Mouse (Mus musculus): ENCODE data around the gene Ptges2. TPM values are rescaled to one million over a fixed set of nuclear protein-coding genes. Genes with fewer than 3 reads are reported as not detected.

Ptges2 gene
- polyA plus RNA-seq, 1 experiment from 2014 or later, result 24.9 TPM

DNA sequence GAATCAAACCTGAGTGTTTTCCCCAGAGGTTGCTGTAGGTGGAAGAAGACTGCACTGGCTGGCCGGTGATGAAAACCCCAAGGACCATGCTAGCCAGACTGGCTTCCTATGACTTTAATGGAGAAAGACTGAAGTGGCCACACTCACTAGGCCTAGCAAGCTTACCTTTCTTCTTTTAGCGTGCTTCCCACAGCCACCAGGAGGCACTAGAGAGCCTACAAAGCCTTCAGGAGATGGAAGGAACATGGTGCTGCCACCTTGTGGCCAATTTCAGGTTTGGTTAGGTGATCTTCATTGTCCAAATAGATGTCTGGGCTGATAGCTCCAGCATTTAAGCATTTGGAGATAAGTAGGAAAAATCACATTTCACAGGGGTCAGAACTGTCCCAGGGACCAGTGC is 9.0 kb downstream of the Ptges2 start:
- Histone ChIP-seq H3K27me3 (no peaks in the 10 kb centered on the region), H3K4me1 (peaks cover 12% of the 10 kb centered on the region), H3K4me2 (no peak overlapping the region), H3K9me3 (no peaks in the 10 kb centered on the region), H3K4me3 (no peak overlapping the region), H3K27ac (no peak overlapping the region), H3K9ac (no peak overlapping the region), H3K36me3 (peaks cover 37% of the 10 kb centered on the region)
- ATAC-seq (ENCODE audit: insufficient number of reproducible peaks, low FRiP score, low TSS enrichment, low read depth), result no peak
- WGBS, result 17% methylated on average over 2 of the region's 2 CpGs

DNA sequence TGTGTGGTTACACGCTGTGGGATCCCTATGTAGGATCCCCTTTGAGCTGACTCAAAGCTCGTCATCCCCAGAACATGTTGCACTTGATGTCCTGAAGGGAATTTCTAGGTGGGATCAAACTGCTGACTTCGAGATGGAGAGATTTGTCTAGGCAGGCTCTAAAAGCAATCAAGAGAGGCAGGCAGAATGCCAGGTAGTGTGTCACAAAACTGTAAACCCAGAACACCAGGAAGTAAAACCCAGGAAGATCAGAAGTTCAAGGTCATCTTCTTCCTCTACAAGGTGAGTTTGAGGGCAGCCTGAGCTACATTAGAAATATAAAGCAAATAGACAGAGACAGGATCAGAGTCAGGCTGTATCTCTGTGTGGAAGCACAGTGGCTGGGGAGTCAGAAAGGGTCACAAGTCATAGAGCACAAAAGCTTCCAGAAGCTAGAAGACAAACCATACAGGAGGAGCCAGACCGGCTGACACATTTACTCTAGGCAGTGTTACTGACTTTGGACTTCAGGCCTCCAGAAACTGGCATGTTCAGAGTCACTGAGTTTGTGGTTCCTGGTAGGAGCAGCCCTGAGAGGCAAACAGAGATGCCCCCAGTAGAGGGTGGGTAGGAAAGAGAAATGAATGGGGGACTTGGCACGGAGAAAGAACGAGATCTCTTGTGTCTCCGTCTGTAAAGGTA is 11.6 kb downstream of the Ptges2 start:
- Histone ChIP-seq H3K4me1 (peaks cover 18% of the 10 kb centered on the region), H3K27ac (no peak overlapping the region), H3K36me3 (peaks cover 14% of the 10 kb centered on the region), H3K4me3 (no peak overlapping the region), H3K9me3 (no peaks in the 10 kb centered on the region), H3K9ac (no peak overlapping the region), H3K4me2 (no peak overlapping the region), H3K27me3 (no peaks in the 10 kb centered on the region)
- ATAC-seq (ENCODE audit: insufficient number of reproducible peaks, low FRiP score, low TSS enrichment, low read depth), result no peak
- 77% methylated on average over 7 of the region's 7 CpGs for WGBS

DNA sequence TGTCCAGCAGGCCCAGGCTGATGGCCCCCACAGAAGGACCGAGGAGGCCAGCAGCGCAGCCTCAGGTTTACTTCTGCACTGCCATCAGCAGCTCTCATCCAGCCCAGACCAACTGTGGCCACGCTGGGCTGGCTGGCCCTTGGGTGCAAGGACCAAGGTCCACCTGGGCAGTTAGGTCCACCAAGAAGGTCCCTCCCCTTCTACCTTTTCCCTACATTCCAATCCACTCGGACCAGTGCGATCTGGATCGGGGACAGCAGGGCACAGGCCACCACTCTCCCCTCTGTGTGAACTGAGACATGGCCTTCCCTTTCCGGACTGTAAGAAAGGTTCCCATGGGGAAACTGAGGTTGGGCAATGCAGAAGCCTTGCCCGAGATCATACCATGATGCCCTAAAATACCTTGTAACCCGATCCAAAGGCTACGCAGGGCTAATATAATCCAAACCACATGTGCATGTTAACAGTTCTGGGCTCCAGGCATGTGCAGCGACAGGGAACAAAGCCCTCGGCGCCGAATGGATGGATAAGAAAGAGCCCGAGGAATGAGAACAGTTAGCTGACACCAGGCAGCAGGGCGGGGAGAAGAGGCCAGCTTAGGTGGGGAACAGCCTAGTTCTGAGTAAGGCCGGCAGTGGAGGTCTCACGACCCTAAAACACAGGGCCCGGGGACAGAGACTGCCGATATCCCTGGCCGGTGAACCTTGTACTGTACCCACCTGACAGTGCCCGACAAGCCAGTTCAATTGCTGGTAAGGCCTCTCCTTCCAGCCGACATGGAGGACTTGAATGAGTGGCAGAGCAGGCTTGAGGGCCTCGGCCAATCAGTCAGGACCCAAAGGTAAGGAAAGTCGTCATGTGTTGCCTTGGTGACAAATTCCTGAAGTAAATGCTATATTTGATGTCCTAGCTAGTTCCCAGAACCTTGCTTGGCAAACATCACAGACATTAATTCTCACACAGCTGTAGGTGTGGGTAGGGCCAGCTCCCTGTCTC is 13.0 kb downstream of the Ptges2 start:
- 30% methylated on average over 25 of the region's 25 CpGs for WGBS
- Histone ChIP-seq H3K4me2 (0 out of 2 replicates have a peak overlapping the region, but pooled peaks have one; percentile 10), H3K36me3 (peaks cover 2% of the 10 kb centered on the region; the same call in 1 of the 2 replicates), H3K27me3 (no peaks in the 10 kb centered on the region), H3K4me1 (peaks cover 18% of the 10 kb centered on the region), H3K9me3 (no peaks in the 10 kb centered on the region), H3K27ac (peak overlapping the region; percentile 69), H3K4me3 (no peak overlapping the region), H3K9ac (no peak overlapping the region)
- ATAC-seq (ENCODE audit: insufficient number of reproducible peaks, low FRiP score, low TSS enrichment, low read depth), result 0 out of 2 replicates have a peak, but pooled peaks have one; percentile 20

DNA sequence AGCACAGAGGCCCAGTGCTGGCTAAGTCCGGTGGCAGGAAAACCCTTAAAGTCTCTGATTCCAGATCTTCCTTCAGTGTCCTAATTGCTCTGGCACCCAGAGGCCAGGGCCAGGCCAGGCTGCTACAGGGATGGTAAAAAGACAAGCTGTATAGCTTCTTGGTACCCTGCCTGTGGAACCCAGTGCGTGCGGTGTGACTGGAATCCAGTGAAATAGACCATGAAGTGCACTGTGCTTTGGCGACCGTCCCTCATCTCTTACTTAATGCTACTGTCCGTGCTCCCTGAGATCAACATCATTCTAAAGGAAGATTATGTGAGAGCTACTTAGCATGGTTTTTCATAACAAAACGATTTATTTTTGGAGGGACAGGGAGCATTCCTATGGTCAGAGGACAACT is 15.7 kb downstream of the Ptges2 start:
- Histone ChIP-seq H3K4me2 (no peak overlapping the region), H3K4me1 (peaks cover 18% of the 10 kb centered on the region), H3K9ac (no peak overlapping the region), H3K4me3 (no peak overlapping the region), H3K27me3 (no peaks in the 10 kb centered on the region), H3K36me3 (peaks cover 26% of the 10 kb centered on the region), H3K9me3 (no peaks in the 10 kb centered on the region), H3K27ac (no peak overlapping the region)
- ATAC-seq (ENCODE audit: insufficient number of reproducible peaks, low FRiP score, low TSS enrichment, low read depth), result no peak
- WGBS, result 85% methylated on average over 7 of the region's 7 CpGs

DNA sequence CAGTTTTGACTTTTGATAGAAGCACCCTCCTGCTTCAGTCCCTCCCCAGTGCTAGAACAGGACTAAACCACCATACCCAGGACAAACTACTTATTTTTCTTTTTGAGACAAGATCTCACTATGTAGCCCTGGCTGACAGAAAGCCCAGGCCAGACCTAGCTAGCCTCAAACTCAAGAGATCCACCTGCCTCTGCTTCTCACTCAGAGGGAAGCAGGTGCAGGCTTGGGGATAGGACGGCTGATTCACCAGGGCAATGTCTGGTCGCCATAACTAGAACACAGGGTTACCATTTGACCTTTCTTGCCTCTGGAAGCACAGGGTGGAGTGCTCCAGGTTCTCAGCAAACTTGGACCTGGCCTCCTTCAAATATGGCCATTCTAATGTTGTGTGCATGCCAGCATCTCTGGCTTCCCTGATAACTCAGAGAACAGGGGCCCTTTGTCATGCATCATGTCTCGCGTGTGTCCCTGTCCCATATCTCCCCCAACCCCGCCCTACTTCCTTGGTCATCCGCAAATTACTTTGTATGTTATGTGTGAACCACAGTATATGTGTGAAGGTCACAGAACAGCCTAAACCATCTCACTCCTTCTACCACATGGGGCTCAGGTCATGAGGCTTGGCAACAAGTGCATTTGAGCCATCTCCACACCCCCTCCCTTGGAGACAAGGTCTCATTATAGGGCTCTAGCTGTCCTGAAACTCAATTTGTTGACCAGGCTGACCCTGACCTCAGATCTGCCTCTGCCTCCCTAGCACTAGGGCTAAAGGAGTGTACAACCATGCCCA is 17.2 kb downstream of the Ptges2 start:
- H3K4me3 ChIP-seq, result no peak overlapping the region
- ATAC-seq (ENCODE audit: insufficient number of reproducible peaks, low FRiP score, low TSS enrichment, low read depth), result no peak
- no peak overlapping the region for H3K27ac ChIP-seq
- H3K9me3 ChIP-seq, result no peaks in the 10 kb centered on the region
- H3K36me3 ChIP-seq, result peaks cover 41% of the 10 kb centered on the region
- no peak overlapping the region for H3K4me2 ChIP-seq
- 88% methylated on average over 6 of the region's 6 CpGs for WGBS
- peaks cover 18% of the 10 kb centered on the region for H3K4me1 ChIP-seq
- H3K9ac ChIP-seq, result no peak overlapping the region
- no peaks in the 10 kb centered on the region for H3K27me3 ChIP-seq

DNA sequence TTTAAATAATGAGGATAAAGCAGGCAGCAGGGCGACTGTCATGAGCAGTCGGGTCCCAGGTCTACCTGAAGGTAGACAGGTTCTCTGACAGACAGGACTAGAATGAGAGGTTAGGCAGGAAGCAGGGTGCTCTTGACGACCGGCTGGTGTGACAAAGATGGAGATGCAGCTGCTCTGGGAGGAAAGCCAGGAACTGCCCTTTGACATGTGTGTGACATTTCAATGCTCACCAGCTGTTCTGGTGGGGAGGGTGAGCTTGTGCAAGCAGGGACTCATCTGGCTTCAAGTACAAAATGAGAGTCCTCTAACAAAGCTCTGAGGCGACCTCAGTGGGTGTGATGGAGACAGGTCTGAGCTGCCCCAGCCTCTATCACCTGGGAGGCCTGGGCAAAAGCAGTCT is 18.2 kb downstream of the Ptges2 start:
- ATAC-seq (ENCODE audit: insufficient number of reproducible peaks, low FRiP score, low TSS enrichment, low read depth), result no peak
- WGBS, result 45% methylated on average over 5 of the region's 5 CpGs
- Histone ChIP-seq H3K4me2 (no peak overlapping the region), H3K27ac (no peak overlapping the region), H3K4me1 (peaks cover 11% of the 10 kb centered on the region), H3K9me3 (no peaks in the 10 kb centered on the region), H3K9ac (no peak overlapping the region), H3K36me3 (peaks cover 51% of the 10 kb centered on the region), H3K27me3 (no peaks in the 10 kb centered on the region), H3K4me3 (no peak overlapping the region)

DNA sequence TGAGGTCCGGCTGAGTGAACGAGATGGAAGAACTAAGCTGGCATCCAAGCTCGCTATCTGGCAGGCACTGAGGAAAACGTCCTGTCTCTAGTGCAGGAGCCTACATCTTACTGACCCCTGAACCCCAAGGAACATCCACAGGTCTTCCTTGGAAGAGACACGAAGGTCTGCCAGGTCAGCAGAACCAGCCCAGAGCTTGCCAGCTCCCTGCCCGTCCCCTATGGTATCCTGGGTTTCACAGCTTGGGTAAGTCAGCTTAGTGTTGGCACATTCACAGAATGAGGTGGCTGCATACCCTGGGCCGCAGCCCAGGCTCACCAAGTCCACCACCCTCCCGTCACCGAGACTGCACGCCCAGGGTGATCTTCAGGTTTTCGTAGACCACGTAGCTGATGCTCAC is 20.1 kb downstream of the Ptges2 start:
- Histone ChIP-seq H3K4me3 (no peak overlapping the region), H3K4me2 (no peak overlapping the region), H3K9ac (no peak overlapping the region), H3K9me3 (no peaks in the 10 kb centered on the region), H3K4me1 (0 out of 2 replicates have a peak, but pooled peaks cover 2% of the 10 kb centered on the region), H3K27me3 (no peaks in the 10 kb centered on the region), H3K27ac (no peak overlapping the region), H3K36me3 (peaks cover 70% of the 10 kb centered on the region)
- no peak for ATAC-seq (ENCODE audit: insufficient number of reproducible peaks, low FRiP score, low TSS enrichment, low read depth)
- 92% methylated on average over 12 of the region's 12 CpGs for WGBS

DNA sequence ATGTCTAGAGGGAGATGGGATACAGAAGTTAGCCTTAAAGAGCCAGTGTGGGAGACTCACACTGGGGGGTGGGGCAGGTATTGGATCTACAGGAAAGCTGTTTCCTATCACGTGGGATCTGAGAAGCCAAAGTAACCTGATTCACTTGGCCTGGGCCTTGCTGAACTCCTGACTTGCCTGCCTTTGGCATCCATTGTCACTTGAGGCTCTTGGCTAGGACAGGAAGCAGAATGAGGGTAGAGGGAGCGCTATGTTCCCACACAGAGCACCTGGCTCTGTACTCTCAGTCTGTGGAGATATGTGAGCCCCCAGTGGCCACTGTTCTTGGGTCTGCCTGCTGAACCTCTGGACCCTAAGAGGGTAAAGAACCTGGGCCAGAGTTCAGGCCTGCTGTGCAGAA is 20.9 kb downstream of the Ptges2 start:
- H3K27ac ChIP-seq, result no peak overlapping the region
- no peak overlapping the region for H3K9ac ChIP-seq
- H3K4me3 ChIP-seq, result no peak overlapping the region
- peaks cover 73% of the 10 kb centered on the region for H3K36me3 ChIP-seq
- no peak for ATAC-seq (ENCODE audit: insufficient number of reproducible peaks, low FRiP score, low TSS enrichment, low read depth)
- H3K9me3 ChIP-seq, result no peaks in the 10 kb centered on the region
- WGBS, result 69% methylated on average over 2 of the region's 2 CpGs
- no peak overlapping the region for H3K4me2 ChIP-seq
- 0 out of 2 replicates have a peak, but pooled peaks cover 1% of the 10 kb centered on the region for H3K4me1 ChIP-seq
- no peaks in the 10 kb centered on the region for H3K27me3 ChIP-seq

DNA sequence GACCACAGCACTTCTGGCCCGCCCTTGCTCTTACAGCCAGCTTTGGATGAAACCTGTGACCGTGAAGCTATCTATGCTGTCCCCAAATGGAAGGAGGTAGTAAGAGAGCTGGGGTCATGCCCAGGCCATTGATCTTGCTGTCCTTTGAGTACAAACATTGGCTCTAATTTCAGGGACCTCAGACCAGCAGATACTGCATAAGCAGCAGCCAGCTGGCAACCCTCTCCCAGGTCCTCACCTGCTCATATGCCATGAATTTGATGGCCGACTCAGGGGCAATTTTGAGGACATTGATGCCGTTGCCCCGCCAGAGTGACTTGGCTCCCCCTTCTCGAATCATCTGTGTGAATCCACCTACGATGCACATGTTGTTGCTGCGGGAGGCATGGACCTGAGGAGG is 21.8 kb downstream of the Ptges2 start:
- ATAC-seq (ENCODE audit: insufficient number of reproducible peaks, low FRiP score, low TSS enrichment, low read depth), result no peak
- Histone ChIP-seq H3K36me3 (peaks cover 73% of the 10 kb centered on the region), H3K9me3 (no peaks in the 10 kb centered on the region), H3K4me1 (0 out of 2 replicates have a peak, but pooled peaks cover 9% of the 10 kb centered on the region), H3K27me3 (no peaks in the 10 kb centered on the region), H3K4me3 (no peak overlapping the region), H3K9ac (no peak overlapping the region), H3K4me2 (no peak overlapping the region), H3K27ac (no peak overlapping the region)
- WGBS, result 84% methylated on average over 8 of the region's 8 CpGs

DNA sequence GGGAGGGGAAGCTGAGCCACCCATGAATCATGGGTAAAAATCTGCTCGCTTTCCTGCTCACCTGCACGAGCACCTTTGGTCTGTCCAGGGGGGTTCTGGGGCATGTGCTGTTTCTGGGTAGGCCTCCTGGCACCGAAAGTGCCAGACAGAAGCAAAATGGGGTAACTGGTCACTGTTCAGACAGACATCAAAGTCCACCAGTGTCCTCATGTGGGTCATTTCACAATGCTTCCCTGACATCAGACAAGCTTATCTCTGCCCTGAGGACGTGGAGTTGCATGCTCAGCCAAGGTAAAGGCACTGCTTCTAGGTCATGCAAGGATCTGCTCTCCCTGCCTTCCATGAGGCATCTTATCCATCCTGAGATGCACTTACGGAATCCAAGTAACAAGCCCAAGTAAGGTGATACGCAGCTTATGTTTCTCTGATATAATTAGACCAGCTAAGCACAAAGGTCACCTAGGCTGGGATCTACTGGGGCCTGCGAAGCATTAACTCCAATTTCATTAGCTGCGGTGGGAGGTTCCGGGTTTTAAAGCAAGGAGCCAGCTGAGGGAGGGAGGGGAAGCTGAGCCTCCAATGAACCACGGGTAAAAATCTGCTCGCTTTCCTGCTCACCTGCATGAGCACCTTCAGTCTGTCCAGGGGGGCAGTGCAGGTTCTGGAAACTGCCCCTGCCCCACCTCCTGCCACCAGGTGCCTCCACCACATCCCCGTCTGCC is 22.9 kb downstream of the Ptges2 start:
- no peak overlapping the region for H3K27ac ChIP-seq
- no peaks in the 10 kb centered on the region for H3K27me3 ChIP-seq
- 79% methylated on average over 12 of the region's 12 CpGs for WGBS
- H3K9me3 ChIP-seq, result no peaks in the 10 kb centered on the region
- no peak overlapping the region for H3K9ac ChIP-seq
- no peak overlapping the region for H3K4me2 ChIP-seq
- H3K4me3 ChIP-seq, result no peak overlapping the region
- H3K4me1 ChIP-seq, result peaks cover 19% of the 10 kb centered on the region
- ATAC-seq (ENCODE audit: insufficient number of reproducible peaks, low FRiP score, low TSS enrichment, low read depth), result no peak
- H3K36me3 ChIP-seq, result peaks cover 73% of the 10 kb centered on the region

DNA sequence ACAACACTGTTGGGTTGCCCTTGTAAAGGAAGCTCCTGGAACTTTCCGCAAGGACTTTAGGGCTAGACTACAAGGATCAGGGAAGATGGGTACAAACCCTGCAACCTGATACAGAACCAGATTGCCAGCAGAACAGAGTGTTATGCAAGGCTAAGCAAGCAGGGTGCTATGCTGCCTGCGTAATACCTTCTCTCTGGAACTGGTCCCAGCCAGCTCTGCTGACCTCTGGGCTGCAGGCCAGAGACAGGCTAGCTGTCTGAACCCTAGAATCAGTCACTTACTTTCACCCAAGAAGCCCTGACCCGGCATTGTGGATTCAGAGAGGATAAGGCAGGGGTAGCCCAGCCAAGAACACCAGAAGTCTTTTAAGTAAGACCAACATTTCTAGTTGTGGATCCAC is 23.7 kb downstream of the Ptges2 start:
- H3K9ac ChIP-seq, result no peak overlapping the region
- peaks cover 27% of the 10 kb centered on the region for H3K4me1 ChIP-seq
- no peak for ATAC-seq (ENCODE audit: insufficient number of reproducible peaks, low FRiP score, low TSS enrichment, low read depth)
- no peak overlapping the region for H3K4me3 ChIP-seq
- H3K36me3 ChIP-seq, result peaks cover 66% of the 10 kb centered on the region
- WGBS, result 86% methylated on average over 3 of the region's 3 CpGs
- no peaks in the 10 kb centered on the region for H3K9me3 ChIP-seq
- no peaks in the 10 kb centered on the region for H3K27me3 ChIP-seq
- H3K4me2 ChIP-seq, result no peak overlapping the region
- H3K27ac ChIP-seq, result no peak overlapping the region

Data from limb, embryonic 15.5 days (tissue).